Mouse (Mus musculus) B cell, adult 2 months (primary cell): ENCODE measurements around the gene Cux2.
A peak's percentile ranks its signal among the peaks of the same experiment; 100 is the strongest.

ENCODE experiments used
- DNase-seq, 2 experiments: peaks; one replicate each; pipeline ENCODE4 v3.0.0; 2022

Cux2 gene

DNA sequence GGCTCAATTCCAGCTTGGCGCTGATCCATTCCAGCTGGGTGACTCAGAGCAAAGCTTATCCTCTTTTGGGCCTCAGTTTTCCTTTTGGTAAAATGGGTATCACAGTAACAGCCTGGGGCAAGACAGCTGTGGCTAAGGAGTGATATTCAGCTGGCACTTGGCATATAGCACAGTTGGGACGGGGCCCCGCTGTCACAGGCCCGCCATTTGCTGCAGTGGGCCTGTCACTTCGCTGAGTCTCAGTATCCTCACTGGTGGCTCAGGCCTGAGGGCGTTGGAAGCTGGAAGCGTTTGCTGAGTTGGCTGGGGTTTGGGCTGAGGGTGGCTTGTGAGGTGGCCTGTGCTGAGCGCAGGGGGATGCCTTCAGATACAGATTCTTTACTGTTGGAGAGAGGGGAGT, 88.6 kb downstream of the Cux2 start:
- DNase-seq = no peak

DNA sequence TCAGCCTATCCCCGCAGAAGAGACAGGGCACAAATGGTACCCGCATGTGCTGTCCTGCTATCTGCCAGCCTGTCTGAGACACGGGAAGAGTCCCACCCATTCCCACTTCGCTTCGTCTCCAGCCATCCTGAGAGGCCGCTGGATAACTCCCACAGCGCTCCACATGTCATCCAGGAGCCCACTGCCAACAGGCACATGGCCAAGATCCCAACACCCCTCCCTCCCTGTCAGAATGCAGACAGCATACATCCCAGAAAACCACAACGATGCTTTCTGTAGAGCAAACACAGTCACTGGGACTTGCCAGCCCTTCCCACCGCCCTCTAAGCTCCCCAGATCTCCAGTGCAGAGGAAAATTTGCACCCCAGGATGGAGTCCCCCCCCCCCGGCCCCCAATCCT, 90.2 kb downstream of the Cux2 start:
- DNase-seq = no peak

DNA sequence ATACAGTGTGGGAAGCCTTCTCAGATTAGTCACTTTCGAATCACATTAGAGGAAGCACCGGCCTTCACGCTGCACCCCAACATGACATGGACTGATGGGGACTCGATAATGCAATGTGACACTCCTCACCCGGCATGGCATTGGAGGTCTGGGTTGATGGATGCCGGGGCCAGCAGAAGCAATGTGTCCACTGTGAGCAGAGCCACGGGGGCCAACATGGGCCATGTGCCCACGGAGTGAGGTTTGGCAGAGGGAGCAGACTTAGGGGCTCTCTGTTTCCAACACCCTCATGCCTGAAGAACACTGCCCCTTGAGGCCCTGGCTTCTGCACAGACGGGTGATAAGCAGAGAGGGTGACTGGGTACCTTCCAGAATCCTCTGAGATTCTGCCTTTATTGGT, 91.4 kb downstream of the Cux2 start:
- no peak for DNase-seq

DNA sequence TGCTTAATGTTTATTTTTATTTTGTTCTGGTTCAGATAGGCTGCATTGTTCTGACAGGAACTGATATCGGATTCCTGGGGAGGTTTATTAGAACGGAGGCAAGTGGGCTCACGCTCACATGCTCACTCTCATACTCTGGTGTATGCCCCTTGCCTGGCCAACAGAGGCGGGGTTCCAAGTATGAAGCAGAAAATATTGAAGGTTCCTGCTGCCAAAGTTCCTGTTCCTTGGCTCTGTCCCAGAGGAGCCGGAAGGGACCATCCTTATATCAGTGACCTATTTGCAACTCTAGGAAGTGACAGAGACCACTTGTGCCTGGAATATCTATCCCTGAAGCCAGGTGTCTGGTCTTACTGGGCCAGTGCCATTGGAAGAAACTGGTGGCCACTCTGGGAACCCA, 94.1 kb downstream of the Cux2 start:
- no peak for DNase-seq

DNA sequence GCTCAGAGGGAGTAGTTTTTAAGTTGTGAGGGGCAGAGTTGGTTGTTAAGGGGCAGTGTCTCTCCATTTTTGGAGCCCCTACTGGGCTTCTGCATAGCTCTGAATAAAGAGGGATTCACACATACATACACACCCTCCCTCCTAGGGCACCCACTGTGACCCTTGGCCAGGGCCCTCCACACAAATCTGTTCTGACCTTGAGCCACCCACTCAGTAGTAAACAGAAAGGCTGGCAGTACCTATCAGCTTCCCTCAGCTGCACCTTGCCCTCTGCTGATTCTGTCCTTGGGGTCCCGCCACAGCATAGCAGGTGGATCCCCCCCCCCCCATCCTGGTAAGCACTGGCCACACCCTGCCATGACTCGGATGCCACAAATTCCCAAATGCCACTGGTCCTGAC, 99.7 kb downstream of the Cux2 start:
- no peak for DNase-seq

DNA sequence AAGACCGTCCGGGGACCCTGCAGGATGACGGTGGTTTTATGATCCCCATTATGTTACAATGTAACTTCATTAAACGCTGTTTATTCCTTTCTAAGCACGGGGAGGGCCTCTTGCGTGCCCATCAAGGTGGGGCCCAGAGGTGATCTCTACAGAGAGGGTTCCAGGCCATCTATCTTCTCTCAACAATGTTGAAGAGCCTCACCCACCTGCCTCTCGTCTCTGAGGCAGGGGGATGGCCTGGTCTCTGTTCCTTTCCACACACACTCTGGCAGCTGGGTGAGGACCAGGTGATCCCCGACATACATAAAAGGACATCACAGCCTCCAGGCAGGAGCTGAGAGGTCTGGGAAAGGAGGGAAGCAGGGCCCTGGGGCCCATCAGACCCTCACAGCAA, 100.9 kb downstream of the Cux2 start:
- DNase-seq = no peak

DNA sequence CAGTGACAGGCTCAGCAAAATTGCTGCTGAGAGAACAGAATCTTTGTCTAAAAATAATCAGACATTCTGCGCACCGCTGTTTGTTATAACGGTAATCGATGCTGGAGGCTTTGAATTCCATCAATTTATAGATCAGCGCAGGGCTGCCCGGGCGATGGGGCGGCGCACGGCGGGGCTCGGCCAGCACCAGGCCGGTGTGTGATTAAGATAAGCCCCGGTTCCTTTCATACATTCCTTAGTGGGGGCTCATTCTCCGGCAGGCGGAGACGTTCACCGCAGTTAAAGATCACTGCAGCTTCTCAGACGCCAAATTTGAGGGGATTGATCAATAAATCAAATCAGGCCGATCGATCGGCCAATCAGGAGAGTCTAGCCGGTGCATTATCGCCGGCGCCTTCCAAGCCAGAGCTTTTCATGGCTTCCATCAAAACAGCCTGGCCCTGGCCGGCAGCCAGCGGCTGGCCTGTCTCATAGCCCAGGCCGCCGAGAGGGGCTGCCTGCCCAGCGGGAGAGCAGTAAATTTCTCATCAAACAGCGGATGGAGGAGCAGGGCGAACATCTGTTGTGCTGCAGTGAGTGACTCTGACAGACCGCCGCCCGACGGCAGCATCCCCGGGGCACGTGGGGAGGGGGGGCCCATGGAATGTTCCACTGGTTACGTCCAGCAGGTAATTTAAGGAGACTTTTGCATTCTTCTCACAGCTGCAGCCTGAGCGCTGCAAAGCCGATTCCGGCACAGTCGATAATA, 101.4 kb downstream of the Cux2 start:
- no peak for DNase-seq

DNA sequence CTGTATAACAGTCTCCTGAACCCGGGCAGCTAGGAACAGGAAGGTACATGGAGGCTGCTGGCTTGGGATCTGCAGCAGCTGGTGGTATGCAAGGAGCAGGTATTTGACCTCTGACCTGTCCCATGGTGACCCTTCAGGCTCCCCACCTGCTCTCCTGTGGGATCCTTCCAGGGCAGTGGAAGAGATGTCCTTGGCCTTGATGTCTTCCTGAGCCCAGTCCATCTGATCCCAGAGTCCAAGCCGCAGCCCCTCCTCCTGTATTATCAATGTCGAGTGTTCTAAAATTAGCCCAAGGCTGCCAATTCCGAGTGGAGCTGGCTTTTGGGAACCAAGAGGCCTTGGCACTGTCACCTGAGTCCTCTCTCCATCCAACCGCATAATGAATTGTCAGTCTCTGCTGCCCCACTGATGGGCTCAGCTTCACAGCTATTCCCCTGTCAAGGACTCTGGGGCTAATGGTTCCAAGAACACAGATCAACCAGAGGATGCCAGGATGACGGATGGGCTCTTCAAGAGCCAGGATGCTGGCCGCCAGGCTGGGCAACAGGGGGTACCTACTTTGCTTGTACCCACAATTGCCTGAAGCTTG, 103.2 kb downstream of the Cux2 start:
- DNase-seq = no peak

DNA sequence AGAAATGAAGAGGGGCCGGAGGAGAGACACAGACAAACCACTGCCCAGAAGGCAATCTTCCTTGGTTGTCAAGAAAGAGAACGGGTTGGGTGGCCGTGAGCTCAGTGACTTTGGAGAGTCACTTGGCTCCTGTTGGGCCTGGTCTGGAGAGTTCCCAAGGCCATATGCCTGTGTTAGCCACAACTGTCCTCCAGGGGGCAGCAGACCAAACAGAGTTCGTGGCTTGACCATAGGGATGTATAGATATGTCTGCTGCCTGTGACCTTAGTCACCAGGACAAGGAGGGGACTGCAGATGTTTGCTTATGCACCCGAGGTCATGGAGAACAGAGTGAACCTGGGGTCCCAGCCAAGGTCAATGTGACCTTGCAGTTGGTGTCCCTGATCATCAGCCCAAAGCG, 104.1 kb downstream of the Cux2 start:
- peak; percentile 57 for DNase-seq

DNA sequence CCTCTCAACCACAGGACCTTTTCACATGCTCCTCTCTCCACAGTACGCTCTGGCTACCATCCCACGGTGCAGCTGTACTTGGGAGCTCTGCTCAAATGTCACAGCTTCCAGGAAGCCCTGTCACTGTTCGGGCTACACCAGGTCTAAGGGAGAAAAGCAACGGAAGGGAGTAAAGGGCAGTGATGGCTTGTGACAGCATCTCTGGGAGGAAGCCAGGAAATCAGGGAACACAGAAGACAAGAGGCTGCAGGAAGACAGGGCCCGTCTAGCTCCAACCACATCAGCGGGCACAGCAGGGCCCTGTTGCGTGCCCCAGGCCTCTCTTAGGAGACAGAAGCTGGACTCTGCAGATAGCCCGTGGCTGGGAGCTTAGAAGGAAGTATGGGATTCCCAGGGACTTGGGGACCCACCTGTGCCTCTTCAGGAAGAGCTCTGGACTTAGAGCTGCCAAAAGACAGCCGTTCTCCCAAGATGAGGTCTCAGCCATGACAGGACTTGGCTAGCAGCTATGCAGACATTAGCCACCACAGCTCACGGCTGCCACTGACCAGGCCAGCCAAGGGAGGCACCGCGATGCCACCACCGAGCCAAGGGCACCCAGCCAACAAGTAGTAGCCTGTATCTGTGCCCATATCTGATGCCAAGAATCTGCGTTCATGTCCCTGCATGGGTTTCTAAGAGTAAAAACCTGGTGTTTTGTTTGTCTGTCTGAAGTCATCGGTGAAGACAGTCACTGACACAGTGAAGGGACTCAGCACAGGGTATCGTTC, 105.7 kb downstream of the Cux2 start:
- DNase-seq = no peak

DNA sequence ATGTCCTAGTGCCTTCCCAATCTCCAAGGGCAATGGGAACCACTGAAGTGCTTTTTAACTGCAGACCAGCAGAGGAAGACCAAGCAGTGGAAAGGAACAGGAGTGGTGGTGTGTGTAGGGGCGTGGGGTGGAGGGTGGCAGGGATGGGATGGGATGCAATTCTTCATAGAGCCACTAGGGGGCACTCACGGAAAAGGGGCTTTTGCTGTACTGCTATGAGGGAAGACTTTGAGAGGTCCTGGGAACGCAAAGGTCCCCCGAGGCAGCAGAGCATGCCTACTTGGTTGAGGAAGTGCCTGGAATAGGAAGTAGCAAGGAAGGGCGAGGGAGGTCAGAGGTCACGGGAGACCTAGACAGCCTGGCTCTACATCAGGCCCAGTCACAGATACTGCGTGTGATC, 106.4 kb downstream of the Cux2 start:
- peak; percentile 42 to 45 for DNase-seq

DNA sequence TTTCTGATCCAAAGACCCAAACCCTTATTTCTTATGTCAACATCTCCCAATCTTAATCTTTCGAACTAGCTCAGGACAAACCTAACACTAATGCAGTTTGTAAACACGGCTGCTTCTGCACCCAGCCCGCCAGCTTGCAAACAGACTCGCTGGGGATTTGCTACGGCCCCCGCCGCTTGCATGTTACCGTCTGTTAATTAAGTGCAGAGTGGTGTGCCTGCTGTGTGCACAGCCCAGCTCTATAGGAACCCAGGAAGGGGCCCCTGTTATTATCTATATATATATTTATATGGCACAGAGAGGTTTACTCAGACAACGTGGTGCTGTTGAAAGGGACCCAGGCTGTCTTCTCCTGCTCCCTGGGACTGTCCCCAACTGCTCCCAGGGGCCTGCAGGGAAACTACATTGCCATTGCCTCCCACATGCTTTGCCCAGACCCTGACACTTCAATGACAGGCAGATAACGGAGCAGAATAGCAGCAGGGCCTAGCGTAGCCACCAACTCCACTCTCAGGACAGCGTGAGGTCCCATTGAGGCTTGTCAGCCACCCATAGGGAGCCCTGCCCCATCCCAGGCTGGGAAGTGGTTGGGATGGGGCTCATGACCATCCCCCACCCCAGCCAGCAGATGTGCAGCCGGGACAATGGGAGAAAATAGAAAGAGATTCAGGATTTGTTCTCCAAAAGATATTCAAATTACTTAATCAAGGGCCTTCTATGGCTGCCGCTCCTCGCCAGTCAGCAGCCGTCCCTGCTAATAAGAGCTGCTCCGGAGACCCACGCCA, 111.6 kb downstream of the Cux2 start:
- no peak for DNase-seq

DNA sequence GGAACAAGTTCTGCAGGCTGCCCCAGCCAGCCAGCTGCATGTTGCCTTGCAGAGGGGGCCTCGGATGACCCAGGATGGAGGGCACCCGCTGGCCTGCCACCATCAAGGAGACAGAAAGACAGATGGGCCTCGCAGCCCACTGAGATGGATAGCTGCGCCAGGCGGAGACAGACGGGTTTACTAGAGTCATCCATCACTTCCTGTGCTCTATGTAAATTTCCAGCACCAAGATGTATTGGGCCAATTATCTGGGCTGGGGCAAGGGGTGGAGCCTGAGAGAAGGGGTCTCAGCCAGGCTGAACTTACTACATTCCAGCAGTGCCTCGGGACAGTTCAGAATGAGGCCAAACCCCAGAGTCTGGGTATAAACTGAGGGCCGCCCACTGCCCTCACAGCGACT, 119.6 kb downstream of the Cux2 start:
- no peak for DNase-seq

DNA sequence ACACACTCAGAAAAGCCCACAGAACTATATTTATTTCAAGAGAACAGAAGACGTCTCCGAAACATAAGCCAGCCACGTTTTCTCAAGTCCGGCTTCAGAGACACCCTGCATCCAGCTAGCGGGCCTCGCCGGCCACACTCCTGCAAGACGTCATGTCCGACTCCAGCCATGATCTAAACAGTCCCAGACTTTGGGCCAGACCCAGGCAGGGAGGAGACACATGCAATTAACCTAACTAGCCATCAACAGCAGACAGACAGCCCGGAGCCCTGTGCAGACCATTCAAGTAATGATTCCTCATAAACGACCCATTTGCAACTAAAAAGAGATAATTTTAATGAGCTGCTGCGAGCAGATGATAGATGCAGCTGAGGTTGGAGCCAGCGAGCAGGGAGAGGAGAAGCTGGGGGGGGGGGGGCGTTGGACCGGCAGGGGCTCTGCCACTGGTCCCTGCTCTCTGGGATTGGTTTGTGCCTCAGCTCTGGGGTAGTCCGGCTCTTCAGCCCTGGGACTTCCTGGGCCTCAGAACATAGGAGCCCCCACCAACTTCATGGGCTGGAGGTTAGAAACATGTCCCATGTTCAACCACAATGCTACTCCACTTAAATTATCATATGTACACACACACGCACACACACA, 121.4 kb downstream of the Cux2 start:
- no peak for DNase-seq

DNA sequence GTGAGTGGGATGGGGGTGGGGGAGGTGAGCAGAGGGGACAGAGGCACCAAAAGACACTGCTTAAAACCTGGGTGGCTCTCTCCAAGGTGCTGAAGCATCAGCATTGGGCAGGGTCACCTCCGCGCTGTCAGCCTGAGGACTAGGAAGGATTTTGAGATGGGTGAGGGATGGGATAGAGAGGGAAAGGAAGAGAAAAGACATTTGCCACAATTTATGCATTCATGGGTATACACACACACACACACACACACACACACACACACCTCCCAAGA, 123.4 kb downstream of the Cux2 start:
- DNase-seq = no peak

DNA sequence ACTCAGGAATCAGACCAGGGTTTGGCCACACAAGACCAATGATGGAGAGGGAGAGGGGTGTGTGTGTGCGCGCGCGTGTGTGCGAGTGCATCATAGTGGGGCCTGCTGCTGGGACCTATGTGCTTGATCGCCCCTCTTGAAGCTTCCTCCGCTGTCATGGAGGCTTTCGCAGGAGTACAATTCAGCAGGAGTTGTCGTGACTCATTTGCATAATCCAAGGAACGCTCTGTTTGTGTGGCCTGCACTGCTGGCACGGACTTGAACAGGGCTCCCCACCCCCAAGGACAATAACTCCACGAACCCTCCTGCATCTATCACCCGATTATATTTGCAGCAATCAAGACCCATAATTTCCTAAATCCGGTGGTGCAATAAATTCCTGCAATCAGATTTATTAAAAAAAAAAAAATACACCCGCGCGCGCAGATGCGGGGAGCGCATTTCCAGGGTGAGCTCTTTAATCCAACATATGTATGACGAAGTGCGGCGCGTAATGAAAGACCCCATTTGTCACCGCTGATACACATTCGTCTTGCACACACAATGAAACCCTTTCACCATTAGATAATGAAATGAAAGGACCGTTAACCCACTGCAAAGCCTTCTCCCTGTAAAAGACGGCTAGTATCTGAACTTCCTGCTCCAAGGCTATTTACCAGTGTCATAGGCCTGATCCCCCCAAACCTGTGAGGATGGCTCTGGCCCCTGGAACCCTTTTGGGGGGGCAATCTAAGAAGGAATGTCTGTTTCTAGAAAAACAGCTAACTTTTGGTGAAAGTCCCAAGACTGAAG, 124.0 kb downstream of the Cux2 start:
- DNase-seq = no peak

DNA sequence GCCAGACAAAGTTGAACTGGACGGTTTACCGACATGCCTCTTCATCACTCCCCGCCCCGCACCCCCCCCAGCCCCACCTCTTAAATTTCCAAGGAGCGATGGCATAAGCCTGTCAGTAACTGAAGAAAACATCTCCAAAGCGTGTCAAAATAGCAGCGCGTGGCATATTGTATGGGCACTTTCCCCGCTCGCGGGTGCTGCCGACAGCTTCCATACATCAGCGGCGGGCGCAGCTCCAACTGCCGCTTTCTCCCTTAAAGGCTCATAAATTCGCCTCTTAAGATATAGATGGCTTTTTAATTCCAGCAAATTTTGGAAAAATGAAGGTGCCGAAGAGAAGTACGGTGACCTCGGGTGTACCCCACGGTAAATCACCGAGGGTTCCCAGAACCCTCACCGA, 124.6 kb downstream of the Cux2 start:
- no peak for DNase-seq

DNA sequence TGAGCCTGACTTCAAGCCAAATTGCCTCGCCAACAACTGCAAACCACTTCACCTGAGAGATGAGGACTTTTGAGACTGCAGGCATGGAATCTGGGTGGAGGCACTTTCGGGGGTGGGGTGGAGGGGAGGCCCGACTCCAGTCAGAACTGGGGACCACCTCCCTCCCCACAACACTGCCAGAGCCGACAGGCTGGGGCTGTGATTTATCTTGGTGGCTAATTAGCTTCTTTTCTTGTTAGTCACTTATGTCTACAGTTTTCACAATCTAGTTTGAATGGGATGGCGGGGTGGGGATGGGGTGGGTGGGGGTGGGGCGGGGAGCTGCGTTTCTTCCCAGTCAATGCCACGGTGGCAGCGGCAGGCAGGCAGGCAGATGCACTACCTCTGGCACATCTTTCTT, 125.5 kb downstream of the Cux2 start:
- DNase-seq = no peak

DNA sequence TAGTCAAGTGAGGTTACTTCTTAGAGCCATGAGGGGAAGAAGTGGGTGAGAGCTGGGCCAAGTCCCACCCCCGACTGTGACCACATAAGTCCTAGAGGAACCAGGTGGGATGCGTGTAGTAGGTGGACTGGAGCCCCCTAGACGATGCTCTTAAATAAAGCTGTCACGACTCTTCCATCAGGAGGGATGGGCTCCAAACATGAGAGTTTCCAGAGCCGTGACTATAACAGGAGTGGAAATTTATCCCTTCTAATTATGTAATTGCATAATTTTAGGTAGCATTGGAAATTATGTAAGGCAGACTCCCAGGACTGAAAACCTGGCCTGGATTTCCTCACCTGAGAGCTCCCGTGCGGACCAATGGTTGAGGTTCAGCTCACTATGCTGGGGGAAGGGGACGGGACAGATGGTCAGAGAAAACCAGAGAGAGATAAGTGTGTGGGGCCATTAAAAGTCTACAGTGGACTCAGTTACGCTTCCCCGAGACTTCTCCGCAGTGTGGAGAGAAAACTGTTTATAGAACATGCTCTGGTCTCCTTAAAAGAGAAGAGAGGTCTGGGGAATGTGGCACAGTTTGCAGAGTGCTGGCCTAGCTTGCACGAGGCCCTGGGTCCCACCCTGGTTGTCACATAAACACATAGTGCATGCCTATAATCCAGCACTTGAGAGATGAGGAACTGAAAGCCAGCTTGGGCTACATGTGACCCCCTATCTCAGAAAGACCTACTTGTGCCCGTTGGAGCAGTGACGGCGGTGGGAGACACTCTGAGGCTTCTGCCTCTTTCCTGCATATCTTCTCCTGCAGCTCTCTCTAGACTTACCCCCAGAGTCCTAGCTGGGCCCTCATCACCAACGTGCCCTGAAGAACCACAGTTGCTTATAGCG, 126.7 kb downstream of the Cux2 start:
- DNase-seq = peak; percentile 20 to 24

DNA sequence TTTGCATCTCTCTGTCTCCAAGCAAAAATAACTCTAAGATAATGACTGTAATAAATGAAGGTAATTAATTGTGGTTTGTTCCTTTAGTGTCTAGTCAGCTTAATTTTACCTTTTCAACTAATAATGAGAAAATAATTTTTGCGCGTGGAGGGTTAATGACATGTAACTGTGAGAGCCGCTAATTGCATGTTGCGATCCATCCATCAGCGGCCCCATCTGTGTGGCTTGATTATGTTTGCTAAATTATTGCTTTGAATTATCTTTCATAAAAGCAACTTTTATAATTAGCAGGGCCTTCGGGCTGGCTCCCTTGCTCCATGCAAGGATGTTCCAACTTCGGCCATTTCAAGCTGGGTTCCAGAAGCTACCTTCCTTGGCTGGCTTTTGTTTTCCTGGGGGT, 130.7 kb downstream of the Cux2 start:
- no peak for DNase-seq

DNA sequence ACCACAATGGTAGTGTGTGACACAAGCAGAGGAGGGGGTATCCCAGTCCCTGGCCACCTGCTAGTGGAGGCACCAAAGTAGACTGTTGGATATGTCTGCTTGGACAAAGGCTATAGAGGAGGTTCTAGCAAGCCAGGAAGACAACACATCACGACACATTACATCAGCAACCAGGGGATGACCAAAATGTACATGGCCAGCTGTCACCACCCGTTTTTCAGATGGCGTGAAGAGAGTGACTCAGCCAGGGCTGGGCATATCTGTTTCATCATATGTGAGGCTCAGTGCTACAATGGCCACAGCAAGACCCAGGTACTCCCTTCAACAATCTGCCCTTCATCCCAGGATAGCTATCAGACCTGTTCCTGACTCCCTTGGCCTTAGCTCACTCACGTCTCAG, 133.1 kb downstream of the Cux2 start:
- DNase-seq = no peak
